Mouse (Mus musculus) ES-E14 (cell line): ENCODE data around the gene Afmid.

Experiments
- ZC3H11A ChIP-seq: IDR thresholded peaks from 2 replicates; pipeline ENCODE4 v1.6.1; 2012; ENCODE audit warnings: low read depth, mild to moderate bottlenecking, inconsistent platforms, low read length, borderline replicate concordance
- ZNF384 ChIP-seq: IDR thresholded peaks from 2 replicates; pipeline ENCODE4 v1.6.1; 2012; ENCODE audit warnings: low read depth, low read length, inconsistent platforms

GRCm38 (mm10) chr11:117781993-117782704, 43.6 kb upstream of the Afmid start, which contains the start of the genes Tmc8 and Tmc6:
- TF ChIP-seq ZC3H11A (no peak), ZNF384 (no peak)
